Mouse (Mus musculus) myocyte (in vitro differentiated cells): ENCODE results near the gene Mrps27. TPM values are rescaled to one million over a fixed set of nuclear protein-coding genes. Genes with fewer than 3 reads are reported as not detected.

Experiments
- H3K27me3 ChIP-seq: one replicate; pipeline ENCODE4 v1.6.1; 2011; ENCODE audit not compliant: control insufficient read depth, insufficient read depth, insufficient read length
- H3K36me3 ChIP-seq: one replicate; pipeline ENCODE4 v1.6.1; 2011; ENCODE audit not compliant: control insufficient read depth, insufficient read depth
- H3K4me2 ChIP-seq: one replicate; pipeline ENCODE4 v1.6.1; 2011; ENCODE audit warnings: low read depth, control low read depth
- H3K4me3 ChIP-seq: one replicate; pipeline ENCODE4 v1.5.1; 2011; ENCODE audit warnings: mild to moderate bottlenecking, control low read depth, moderate library complexity
- H3K79me2 ChIP-seq: one replicate; pipeline ENCODE4 v1.6.1; 2011; ENCODE audit not compliant: control insufficient read depth, insufficient read depth
- H3ac ChIP-seq: one replicate; pipeline ENCODE4 v1.6.1; 2011; ENCODE audit not compliant: control insufficient read depth, insufficient read length
- CEBPB ChIP-seq: IDR thresholded peaks from 2 replicates; pipeline ENCODE4 v1.6.1; 2011; ENCODE audit warnings: mild to moderate bottlenecking, moderate library complexity; ENCODE audit not compliant: poor library complexity, insufficient read depth, severe bottlenecking
- E2F4 ChIP-seq: IDR thresholded peaks from one replicate; pipeline ENCODE4 v1.6.1; 2011; ENCODE audit warnings: mild to moderate bottlenecking, control low read depth, moderate library complexity; ENCODE audit not compliant: insufficient read depth
- MAX ChIP-seq: IDR thresholded peaks from one replicate; pipeline ENCODE4 v1.6.1; 2011; ENCODE audit warnings: low read depth, mild to moderate bottlenecking, control low read depth
- MYOD1 ChIP-seq, 3 experiments: IDR thresholded peaks; one replicate each; pipeline ENCODE4 v1.6.1; 2011; ENCODE audit warnings: control low read depth in 2 of 3, low read depth in 2 of 3, mild to moderate bottlenecking in 2 of 3, moderate library complexity in 1 of 3; ENCODE audit not compliant: insufficient read length in 2 of 3, control insufficient read depth in 1 of 3
- MYOG ChIP-seq, 3 experiments: IDR thresholded peaks; one replicate each; pipeline ENCODE4 v1.6.1; 2011; ENCODE audit warnings: control low read depth in 2 of 3, low read depth in 2 of 3, mild to moderate bottlenecking in 2 of 3; ENCODE audit not compliant: insufficient read length in 2 of 3, control insufficient read depth in 1 of 3, insufficient read depth in 1 of 3
- POLR2A ChIP-seq: IDR thresholded peaks from one replicate; pipeline ENCODE4 v1.6.1; 2011; ENCODE audit warnings: low read depth, mild to moderate bottlenecking, control low read depth, moderate library complexity; ENCODE audit not compliant: insufficient read length
- POLR2AphosphoS2 ChIP-seq: IDR thresholded peaks from one replicate; pipeline ENCODE4 v1.6.1; 2011; ENCODE audit warnings: low read depth, control low read depth; ENCODE audit not compliant: insufficient read length
- REST ChIP-seq: IDR thresholded peaks from one replicate; pipeline ENCODE4 v1.6.1; 2011; ENCODE audit warnings: mild to moderate bottlenecking, control low read depth, moderate library complexity; ENCODE audit not compliant: insufficient read depth, insufficient read length
- SRF ChIP-seq: IDR thresholded peaks from one replicate; pipeline ENCODE4 v1.6.1; 2011; ENCODE audit warnings: low read depth; ENCODE audit not compliant: control insufficient read depth, insufficient read length
- TCF12 ChIP-seq: IDR thresholded peaks from one replicate; pipeline ENCODE4 v1.6.1; 2011; ENCODE audit warnings: mild to moderate bottlenecking, control low read depth; ENCODE audit not compliant: poor library complexity, insufficient read depth, severe bottlenecking
- TCF3 ChIP-seq: IDR thresholded peaks from one replicate; pipeline ENCODE4 v1.6.1; 2011; ENCODE audit warnings: low read depth, control low read depth; ENCODE audit not compliant: insufficient read length
- USF1 ChIP-seq: IDR thresholded peaks from one replicate; pipeline ENCODE4 v1.6.1; 2011; ENCODE audit warnings: low read depth, mild to moderate bottlenecking, control low read depth, moderate library complexity
- polyA plus RNA-seq: library from polyadenylated mRNA; unstranded; fragments of >200 nt; fragmentation: generic; extraction: Trizol; gene quantifications from one replicate; pipeline ENCODE4 v1.2.1, GENCODE M21; 2012; ENCODE audit warnings: missing spikeins

Mrps27 gene
- polyA plus RNA-seq, 1 experiment = 34.2 TPM

- TF ChIP-seq POLR2AphosphoS2 (peak; percentile 6), SRF (no peak)
- peaks cover 23% of the 10 kb centered on the region for H3K79me2 ChIP-seq
- no peak overlapping the region for H3ac ChIP-seq
- no peaks in the 10 kb centered on the region for H3K27me3 ChIP-seq
- peaks cover 15% of the 10 kb centered on the region for H3K36me3 ChIP-seq
- peak overlapping the region; percentile 94 for H3K4me2 ChIP-seq
- H3K4me3 ChIP-seq = peak overlapping the region; percentile 3
These were observed 8.9 kb downstream of the Mrps27 start for GRCm38 (mm10) chr13:99353490-99353851.

GRCm38 (mm10) chr13:99355072-99355471, 10.5 kb downstream of the Mrps27 start:
- Histone ChIP-seq H3K79me2 (peaks cover 23% of the 10 kb centered on the region), H3ac (no peak overlapping the region), H3K4me3 (no peak overlapping the region), H3K4me2 (no peak overlapping the region), H3K27me3 (no peaks in the 10 kb centered on the region), H3K36me3 (peaks cover 16% of the 10 kb centered on the region)
- TF ChIP-seq USF1 (no peak), POLR2AphosphoS2 (no peak), E2F4 (no peak), MAX (no peak), REST (no peak), POLR2A (no peak), SRF (no peak), MYOG (IDR thresholded peaks at IDR 0.05; ENCODE audit: control insufficient read depth in 1 of 3, insufficient read depth in 1 of 3, insufficient read length in 2 of 3, low read depth in 2 of 3) (no peak), TCF12 (no peak), MYOD1 (IDR thresholded peaks at IDR 0.05; ENCODE audit: control insufficient read depth in 1 of 3, insufficient read length in 2 of 3, low read depth in 2 of 3) (no peak), TCF3 (no peak), CEBPB (no peak)

- H3K36me3 ChIP-seq = peaks cover 16% of the 10 kb centered on the region
- H3K4me3 ChIP-seq = no peak overlapping the region
- H3ac ChIP-seq = no peak overlapping the region
- H3K27me3 ChIP-seq = no peaks in the 10 kb centered on the region
- peaks cover 23% of the 10 kb centered on the region for H3K79me2 ChIP-seq
- H3K4me2 ChIP-seq = no peak overlapping the region
- TF ChIP-seq USF1 (no peak), MYOD1 (IDR thresholded peaks at IDR 0.05; ENCODE audit: control insufficient read depth in 1 of 3, insufficient read length in 2 of 3, low read depth in 2 of 3) (no peak), TCF3 (no peak), REST (no peak), CEBPB (no peak), MAX (no peak)
These were observed 11.3 kb downstream of the Mrps27 start for GRCm38 (mm10) chr13:99355861-99356260.

GRCm38 (mm10) chr13:99356428-99357265, 12.1 kb downstream of the Mrps27 start:
- Histone ChIP-seq H3K4me2 (no peak overlapping the region), H3K79me2 (peaks cover 23% of the 10 kb centered on the region), H3K36me3 (peaks cover 16% of the 10 kb centered on the region), H3K27me3 (no peaks in the 10 kb centered on the region), H3K4me3 (no peak overlapping the region), H3ac (no peak overlapping the region)
- no peak for TF ChIP-seq MAX
- TF ChIP-seq REST = no peak
- no peak for TF ChIP-seq MYOD1 (IDR thresholded peaks at IDR 0.05; ENCODE audit: control insufficient read depth in 1 of 3, insufficient read length in 2 of 3, low read depth in 2 of 3)
- no peak for TF ChIP-seq POLR2A
- TF ChIP-seq TCF12 = no peak
- TF ChIP-seq CEBPB = no peak
- TF ChIP-seq MYOG (IDR thresholded peaks at IDR 0.05; ENCODE audit: control insufficient read depth in 1 of 3, insufficient read depth in 1 of 3, insufficient read length in 2 of 3, low read depth in 2 of 3) = no peak
- TF ChIP-seq POLR2AphosphoS2 = no peak

GRCm38 (mm10) chr13:99358921-99359320, 14.3 kb downstream of the Mrps27 start:
- Histone ChIP-seq H3K79me2 (peaks cover 20% of the 10 kb centered on the region), H3K27me3 (no peaks in the 10 kb centered on the region), H3ac (no peak overlapping the region), H3K36me3 (peaks cover 15% of the 10 kb centered on the region), H3K4me3 (no peak overlapping the region), H3K4me2 (no peak overlapping the region)
- TF ChIP-seq CEBPB = no peak
- TF ChIP-seq SRF = no peak
- no peak for TF ChIP-seq MYOD1 (IDR thresholded peaks at IDR 0.05; ENCODE audit: control insufficient read depth in 1 of 3, insufficient read length in 2 of 3, low read depth in 2 of 3)
- no peak for TF ChIP-seq REST
- TF ChIP-seq TCF3 = no peak
- TF ChIP-seq POLR2A = no peak
- TF ChIP-seq MYOG (IDR thresholded peaks at IDR 0.05; ENCODE audit: control insufficient read depth in 1 of 3, insufficient read depth in 1 of 3, insufficient read length in 2 of 3, low read depth in 2 of 3) = no peak
- no peak for TF ChIP-seq E2F4
- TF ChIP-seq MAX = no peak
- TF ChIP-seq USF1 = no peak
- no peak for TF ChIP-seq TCF12
- TF ChIP-seq POLR2AphosphoS2 = no peak
